Mouse (Mus musculus): ENCODE results near the gene Zbtb34.

The Zbtb34 gene

DNA sequence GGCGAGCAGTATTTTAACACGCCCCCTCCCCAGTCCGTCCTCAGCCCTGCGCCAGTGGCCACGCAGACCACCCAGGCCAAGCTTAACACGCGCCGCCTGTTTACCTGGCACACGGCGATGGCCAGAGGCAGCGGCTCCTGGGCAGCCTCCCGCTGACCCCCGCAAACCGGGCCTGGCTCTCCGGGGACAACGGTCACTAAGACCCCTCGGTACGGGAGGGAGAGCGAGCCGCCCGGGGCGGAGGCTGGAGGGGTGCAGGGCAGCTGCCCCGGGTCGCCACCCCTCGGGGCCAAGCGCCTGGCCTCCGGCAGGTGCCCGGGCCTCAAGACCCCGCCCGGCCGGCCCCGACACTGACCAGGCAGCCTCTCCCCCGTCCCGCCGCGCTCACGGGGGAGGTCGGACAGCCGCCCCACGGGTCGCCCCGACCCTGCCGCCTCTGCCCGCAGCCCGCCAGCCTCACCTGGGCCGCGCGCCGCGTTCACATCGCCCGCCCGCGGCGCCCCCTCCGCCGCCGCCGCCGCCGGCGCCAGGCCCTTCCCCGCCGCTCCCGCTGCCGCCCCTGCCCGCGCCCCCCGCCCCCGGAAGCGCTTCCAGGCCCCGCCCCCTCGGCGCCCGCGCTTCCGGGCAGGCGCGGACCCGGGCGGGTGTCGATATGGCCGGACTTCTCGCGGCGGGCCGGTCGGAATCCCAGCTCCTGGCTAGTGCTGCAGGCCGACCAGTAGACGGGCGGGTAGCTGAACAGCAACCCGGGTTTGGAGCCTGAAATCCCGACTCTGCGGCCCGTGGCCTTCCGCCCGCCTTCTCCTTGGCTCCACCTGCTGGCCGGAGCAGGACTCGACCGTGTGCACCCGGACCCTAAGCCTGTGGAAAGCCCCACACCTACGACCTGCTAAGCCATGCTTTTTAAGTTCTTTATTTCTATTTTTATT is at the start of gene Zbtb34:
Gene Zbtb34 (minus strand): TSS at position 554 of the 929 bp plus-strand sequence.
- in situ Hi-C loops (cut with MseI, MboI), result no loop called here

- in situ Hi-C loops (cut with MseI, MboI), result no loop called here
Measured at GRCm38 (mm10) chr2:33477961-33478755, 47.0 kb upstream of the Zbtb34 start.

DNA sequence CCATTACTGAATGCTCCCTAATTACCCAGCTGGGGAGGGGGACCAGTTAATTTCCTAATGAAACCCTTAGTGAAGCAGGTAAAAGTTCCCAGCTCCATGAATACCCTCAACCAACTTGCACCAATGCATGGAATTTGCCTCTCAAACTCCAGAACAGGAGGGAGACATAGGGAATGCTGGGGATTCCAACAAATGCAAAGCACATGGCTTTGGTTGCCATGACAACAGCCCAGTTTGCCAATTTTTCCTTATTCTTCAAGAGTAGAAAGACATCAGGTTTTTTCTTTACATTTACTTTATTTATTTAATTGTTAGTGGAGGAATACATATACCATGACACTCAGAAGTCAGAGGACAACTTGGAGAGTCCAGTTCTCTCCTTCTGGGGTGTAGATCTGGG is 44.8 kb upstream of the Zbtb34 start:
- in situ Hi-C loops (cut with MseI, MboI), result no loop called here

- in situ Hi-C loops (cut with MseI, MboI), result no loop called here
Measured at GRCm38 (mm10) chr2:33468466-33469097, 37.5 kb upstream of the Zbtb34 start, which contains the start of gene Zbtb43. TSS of gene Zbtb43 (minus strand) at chr2:33468559.

- in situ Hi-C loops (cut with MseI, MboI), result no loop called here
Measured at GRCm38 (mm10) chr2:33467546-33468465, 36.7 kb upstream of the Zbtb34 start.

- in situ Hi-C loops (cut with MseI, MboI), result no loop called here
Measured at GRCm38 (mm10) chr2:33465966-33466365, 34.8 kb upstream of the Zbtb34 start.

GRCm38 (mm10) chr2:33465215-33465614 is 34.1 kb upstream of the Zbtb34 start:
- in situ Hi-C loops (cut with MseI, MboI), result no loop called here

GRCm38 (mm10) chr2:33462066-33462465 is 30.9 kb upstream of the Zbtb34 start:
- in situ Hi-C loops (cut with MseI, MboI), result no loop called here

GRCm38 (mm10) chr2:33461066-33461465 is 29.9 kb upstream of the Zbtb34 start:
- in situ Hi-C loops (cut with MseI, MboI), result no loop called here

DNA sequence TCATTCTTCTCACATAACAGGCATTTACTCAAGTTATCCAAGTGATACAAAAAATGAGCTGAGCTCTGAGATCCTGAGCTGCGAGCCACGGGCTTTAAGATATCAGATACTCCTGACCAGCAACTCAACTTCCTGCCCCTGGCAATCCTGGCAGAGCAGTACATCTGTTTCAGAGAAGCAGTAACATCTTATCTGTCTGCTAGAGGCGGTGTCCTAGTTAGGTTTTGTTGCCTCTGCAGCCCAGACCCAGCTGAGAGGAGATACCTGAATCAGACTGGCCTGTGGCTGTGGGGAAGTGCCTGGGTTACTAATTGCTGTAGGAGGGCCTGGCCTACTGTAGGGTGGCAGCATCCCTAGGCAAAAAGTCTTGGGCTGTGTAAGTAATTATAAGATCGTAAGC is 28.5 kb upstream of the Zbtb34 start:
- in situ Hi-C loops (cut with MseI, MboI), result no loop called here

GRCm38 (mm10) chr2:33456696-33457095 is 25.6 kb upstream of the Zbtb34 start:
- in situ Hi-C loops (cut with MseI, MboI), result no loop called here

GRCm38 (mm10) chr2:33456242-33456641 is 25.1 kb upstream of the Zbtb34 start:
- in situ Hi-C loops (cut with MseI, MboI), result no loop called here

GRCm38 (mm10) chr2:33455350-33455749 is 24.2 kb upstream of the Zbtb34 start:
- in situ Hi-C loops (cut with MseI, MboI), result no loop called here

DNA sequence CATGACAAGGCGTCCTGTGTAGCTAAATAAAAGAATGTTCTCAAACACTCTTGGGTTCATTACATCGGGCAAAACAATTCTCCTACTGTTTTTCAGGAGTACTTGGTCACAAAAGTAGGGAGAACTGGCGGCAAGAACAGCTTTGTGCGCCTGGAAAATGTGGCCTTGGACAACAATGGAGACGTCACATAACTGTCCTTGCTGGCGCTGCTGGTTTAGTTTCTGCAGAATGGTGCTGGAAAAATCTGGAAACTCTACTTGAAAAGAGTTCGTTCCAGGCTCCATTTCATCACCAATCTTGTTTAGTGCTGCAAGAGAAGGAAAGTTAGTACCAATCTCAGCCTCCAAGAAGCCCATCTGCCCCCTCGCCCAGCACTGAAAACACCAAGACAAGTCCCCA is 23.7 kb upstream of the Zbtb34 start:
- in situ Hi-C loops (cut with MseI, MboI), result no loop called here

- in situ Hi-C loops (cut with MseI, MboI), result no loop called here
Measured at GRCm38 (mm10) chr2:33453476-33453875, 22.4 kb upstream of the Zbtb34 start.

DNA sequence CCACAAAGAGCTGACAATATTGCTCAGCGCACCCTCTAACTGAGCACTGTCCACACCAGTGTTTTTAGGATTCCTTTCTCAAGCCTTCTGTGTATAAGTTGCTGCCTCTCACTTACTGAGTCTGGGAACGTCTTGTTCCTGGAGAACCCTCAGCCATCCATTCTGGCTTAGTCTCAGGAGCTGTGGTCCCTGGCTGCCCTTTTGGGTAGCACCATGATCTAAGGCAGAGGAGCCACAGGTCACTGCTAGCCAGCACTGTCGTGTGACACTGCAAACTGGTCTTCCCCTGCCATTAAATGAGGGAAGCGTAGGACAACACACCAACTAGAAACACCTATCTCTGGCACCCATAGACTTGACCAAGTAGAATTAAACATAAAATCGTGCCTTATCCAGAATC is 21.6 kb upstream of the Zbtb34 start:
- in situ Hi-C loops (cut with MseI, MboI), result no loop called here

GRCm38 (mm10) chr2:33452140-33452539 is 21.0 kb upstream of the Zbtb34 start:
- in situ Hi-C loops (cut with MseI, MboI), result no loop called here

DNA sequence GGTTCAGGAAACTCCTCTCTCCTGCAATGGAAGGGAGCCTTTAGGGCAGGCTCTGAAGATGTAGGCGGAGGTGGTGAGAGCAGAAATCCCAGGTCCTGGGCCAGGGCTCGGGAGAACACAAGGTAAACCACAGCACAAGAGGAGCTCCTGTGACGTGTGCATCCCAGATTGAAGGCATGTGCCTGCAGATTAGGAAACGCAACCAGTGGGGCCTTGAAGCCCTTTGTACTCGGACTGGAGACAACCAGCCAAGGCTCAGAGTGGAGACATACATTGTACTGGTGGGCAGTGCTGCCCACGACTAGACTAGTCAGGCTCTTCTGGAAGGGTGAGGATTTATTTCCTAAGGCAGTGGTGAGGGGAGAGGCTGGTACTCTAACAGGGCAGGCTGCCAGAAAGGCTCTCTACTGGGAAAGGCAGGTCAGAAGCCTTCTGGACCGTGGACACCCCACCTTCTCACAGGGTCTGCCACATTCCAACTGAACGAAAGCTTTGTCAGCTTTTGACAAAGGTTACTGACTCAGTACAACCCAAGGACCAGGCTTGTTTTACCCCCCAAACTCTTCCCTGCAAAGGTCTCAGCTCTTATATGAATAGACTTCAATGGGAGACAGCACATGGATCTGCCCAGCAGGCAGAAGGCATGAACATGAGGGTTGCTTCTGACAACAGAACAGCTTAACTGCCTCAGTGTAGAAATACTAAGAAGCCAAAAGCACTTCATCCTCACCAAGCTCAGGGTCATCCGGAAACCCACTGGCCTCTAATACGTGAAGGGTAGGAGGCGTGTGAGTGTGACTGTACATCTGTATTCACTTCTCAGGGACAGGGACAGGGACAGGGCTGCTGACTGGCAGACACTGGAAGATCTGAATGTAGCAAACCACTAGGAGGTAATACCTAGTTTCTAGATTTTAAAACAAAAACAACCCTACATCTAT is 20.2 kb upstream of the Zbtb34 start:
- in situ Hi-C loops (cut with MseI, MboI), result no loop called here

GRCm38 (mm10) chr2:33449119-33449873 is 18.2 kb upstream of the Zbtb34 start:
- in situ Hi-C loops (cut with MseI, MboI), result no loop called here
